Mouse (Mus musculus) forebrain, embryonic 16.5 days (tissue): Measurements from ENCODE around the gene Itpr2. TPM values are rescaled to one million over a fixed set of nuclear protein-coding genes. Genes with fewer than 3 reads are reported as not detected.

Experiments
- ATAC-seq: fragments of 200-750 bp; cut with Nextera tagmentation; 2 replicates; pipeline ENCODE4 v1.8.0; 2017; ENCODE audit warnings: mild to moderate bottlenecking, moderate library complexity
- H3K27ac ChIP-seq: fragments of 300-500 bp; sonication (generic); 2 replicates; pipeline ENCODE4 v1.5.1; 2014; ENCODE audit warnings: low read length, control low read depth
- H3K27me3 ChIP-seq: fragments of 300-500 bp; sonication (generic); replicated peaks from 2 replicates; pipeline ENCODE4 v1.6.1; 2014; ENCODE audit warnings: low read length; ENCODE audit not compliant: control insufficient read depth, insufficient read depth
- H3K36me3 ChIP-seq: fragments of 300-500 bp; sonication (generic); 2 replicates; pipeline ENCODE4 v1.6.1; 2014; ENCODE audit not compliant: control insufficient read depth, insufficient read depth
- H3K4me1 ChIP-seq: fragments of 300-500 bp; sonication (generic); replicated peaks from 2 replicates; pipeline ENCODE4 v1.6.1; 2014; ENCODE audit warnings: low read length; ENCODE audit not compliant: control insufficient read depth, insufficient read depth
- H3K4me2 ChIP-seq: fragments of 300-500 bp; sonication (generic); 2 replicates; pipeline ENCODE4 v1.6.1; 2014; ENCODE audit warnings: mild to moderate bottlenecking, low read length, control low read depth
- H3K4me3 ChIP-seq: fragments of 300-500 bp; sonication (generic); replicated peaks from 2 replicates; pipeline ENCODE4 v1.5.1; 2014; ENCODE audit warnings: mild to moderate bottlenecking, low read length, control low read depth
- H3K9ac ChIP-seq: fragments of 300-500 bp; sonication (generic); replicated peaks from 2 replicates; pipeline ENCODE4 v1.6.1; 2014; ENCODE audit warnings: low read depth, low read length, control low read depth
- H3K9me3 ChIP-seq: fragments of 300-500 bp; sonication (generic); 2 replicates; pipeline ENCODE4 v1.6.1; 2016; ENCODE audit warnings: low read length; ENCODE audit not compliant: control insufficient read depth
- WGBS: fragments of 180-500 bp; shearing (Covaris S2); extraction: QIAGEN DNeasy Blood & Tissue Kit; methylation state at CpG from one replicate; pipeline ENCODE4 v1.1.7; 2014; 5-methylcytosine and 5-hydroxymethylcytosine counted together
- polyA plus RNA-seq: library from polyadenylated mRNA; unstranded; fragments of >200 nt; fragmentation: Nextera tagmentation; extraction: Ambion mirVana; gene quantifications from 2 replicates; pipeline ENCODE4 v1.2.1, GENCODE M21; 2015

The Itpr2 gene
- polyA plus RNA-seq, 1 experiment from 2014 or later = 4.7 TPM

DNA sequence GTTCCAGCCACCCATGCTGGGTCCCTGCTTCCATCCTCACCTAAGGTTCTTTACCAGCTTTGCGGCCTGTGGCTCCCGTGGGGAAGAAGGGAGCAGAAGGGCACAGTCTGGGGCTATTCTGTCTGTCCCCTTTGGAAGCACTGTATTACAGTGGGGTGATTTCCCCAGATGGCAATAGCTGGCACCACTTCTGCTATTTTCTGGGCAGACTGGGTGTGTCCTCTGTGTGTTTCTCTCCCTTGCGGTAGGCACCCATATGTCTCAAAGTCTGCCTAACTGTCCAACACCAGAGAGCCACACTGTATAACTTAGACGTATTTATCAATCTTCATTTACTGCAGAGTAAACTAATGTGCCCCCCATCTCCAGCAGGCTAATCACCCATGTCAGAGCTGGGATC is 388.9 kb downstream of the Itpr2 start:
- peak; percentile 72 for ATAC-seq
- no peak overlapping the region for H3K9ac ChIP-seq
- H3K27ac ChIP-seq = no peak overlapping the region
- no peaks in the 10 kb centered on the region for H3K27me3 ChIP-seq
- H3K4me1 ChIP-seq = peaks cover 19% of the 10 kb centered on the region
- H3K4me2 ChIP-seq = no peak overlapping the region
- no peak overlapping the region for H3K4me3 ChIP-seq
- WGBS = 65% methylated on average over 4 of the region's 4 CpGs
- H3K9me3 ChIP-seq = no peaks in the 10 kb centered on the region
- no peaks in the 10 kb centered on the region for H3K36me3 ChIP-seq

GRCm38 (mm10) chr6:146112211-146112610 is 389.8 kb downstream of the Itpr2 start:
- Histone ChIP-seq H3K36me3 (no peaks in the 10 kb centered on the region), H3K4me1 (peaks cover 19% of the 10 kb centered on the region), H3K4me2 (no peak overlapping the region), H3K27me3 (no peaks in the 10 kb centered on the region), H3K9ac (no peak overlapping the region), H3K9me3 (no peaks in the 10 kb centered on the region), H3K4me3 (no peak overlapping the region), H3K27ac (no peak overlapping the region)
- no peak for ATAC-seq
- WGBS = 55% methylated on average over 7 of the region's 7 CpGs

- no peak overlapping the region for H3K9ac ChIP-seq
- H3K27ac ChIP-seq = no peak overlapping the region
- no peaks in the 10 kb centered on the region for H3K36me3 ChIP-seq
- H3K4me1 ChIP-seq = peaks cover 19% of the 10 kb centered on the region
- H3K4me3 ChIP-seq = no peak overlapping the region
- no peaks in the 10 kb centered on the region for H3K9me3 ChIP-seq
- no peaks in the 10 kb centered on the region for H3K27me3 ChIP-seq
- H3K4me2 ChIP-seq = no peak overlapping the region
- 66% methylated on average over 6 of the region's 6 CpGs for WGBS
- ATAC-seq = no peak
Measured at GRCm38 (mm10) chr6:146111781-146112180, 390.2 kb downstream of the Itpr2 start.

DNA sequence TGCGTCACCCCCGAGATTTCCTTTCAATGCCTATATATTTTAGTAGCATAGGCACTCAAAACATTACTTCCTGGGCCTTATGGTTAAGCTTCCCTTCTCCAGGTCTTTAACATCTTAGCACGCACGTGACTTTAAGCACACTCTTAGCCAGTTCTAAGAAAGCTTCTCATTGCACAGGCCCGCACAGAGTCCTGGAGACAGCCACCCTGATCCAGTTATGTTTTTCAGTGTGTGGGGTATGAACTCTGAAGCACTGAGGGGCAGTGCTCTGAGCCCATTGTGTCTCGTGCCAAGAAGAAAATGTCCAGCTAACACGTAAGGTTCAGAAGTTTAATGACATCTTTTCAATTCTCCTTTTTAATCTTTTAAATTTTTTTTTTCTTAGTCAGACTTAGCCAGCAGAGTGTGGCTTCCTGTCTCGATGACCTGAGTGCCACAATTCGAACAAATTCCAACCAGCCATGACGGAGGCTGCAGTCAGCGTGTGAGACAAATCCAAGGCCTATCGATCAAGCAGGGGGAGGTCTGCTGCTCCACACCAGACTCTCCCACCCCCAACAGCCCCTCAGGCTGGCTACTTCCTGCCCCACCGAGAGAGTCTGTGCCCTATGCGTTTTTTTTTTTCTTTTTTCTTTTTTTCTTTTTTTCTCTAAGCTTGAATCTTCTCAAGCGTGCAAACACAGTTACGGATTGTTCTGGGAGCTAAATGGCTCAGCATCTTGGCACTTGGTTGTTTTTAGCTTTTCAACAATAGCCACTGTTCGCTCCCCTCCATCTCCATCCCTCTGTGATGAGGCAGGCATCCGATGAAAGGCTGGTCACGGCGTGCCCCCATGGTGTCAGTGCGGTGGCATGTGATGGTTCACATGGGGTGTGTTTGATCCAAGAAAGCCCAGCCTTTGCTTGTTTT is 390.9 kb downstream of the Itpr2 start:
- H3K4me3 ChIP-seq = no peak overlapping the region
- 33% methylated on average over 21 of the region's 21 CpGs for WGBS
- no peaks in the 10 kb centered on the region for H3K27me3 ChIP-seq
- peak; percentile 21; the same call in 1 of the 2 replicates for ATAC-seq
- no peak overlapping the region for H3K9ac ChIP-seq
- no peak overlapping the region for H3K27ac ChIP-seq
- H3K4me1 ChIP-seq = peaks cover 19% of the 10 kb centered on the region
- no peak overlapping the region for H3K4me2 ChIP-seq
- H3K36me3 ChIP-seq = no peaks in the 10 kb centered on the region
- no peaks in the 10 kb centered on the region for H3K9me3 ChIP-seq

GRCm38 (mm10) chr6:146110425-146110824 is 391.6 kb downstream of the Itpr2 start:
- 61% methylated on average over 4 of the region's 4 CpGs for WGBS
- no peak for ATAC-seq
- Histone ChIP-seq H3K9ac (no peak overlapping the region), H3K4me1 (peaks cover 19% of the 10 kb centered on the region), H3K4me2 (no peak overlapping the region), H3K9me3 (no peaks in the 10 kb centered on the region), H3K27ac (no peak overlapping the region), H3K4me3 (no peak overlapping the region), H3K36me3 (no peaks in the 10 kb centered on the region), H3K27me3 (no peaks in the 10 kb centered on the region)

DNA sequence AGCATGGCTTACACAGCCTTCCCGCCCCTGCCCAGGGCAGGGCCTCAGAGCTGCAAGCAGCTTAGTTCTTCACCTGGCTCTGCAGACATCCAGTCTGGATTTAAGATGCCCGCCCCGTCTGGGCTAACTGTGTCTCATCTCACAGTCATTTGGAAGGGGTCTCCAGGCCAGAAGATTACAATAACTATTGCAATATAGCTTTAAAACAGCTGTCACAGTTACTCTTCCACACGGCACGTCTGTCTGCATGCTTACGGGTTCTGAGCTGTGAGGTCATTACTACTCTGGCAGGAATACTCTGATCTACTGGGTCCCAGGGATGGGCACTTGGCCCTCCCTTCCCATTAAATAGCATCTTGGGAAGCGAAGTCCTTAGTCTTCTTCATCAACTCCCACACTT is 393.3 kb downstream of the Itpr2 start:
- Histone ChIP-seq H3K9ac (no peak overlapping the region), H3K27me3 (no peaks in the 10 kb centered on the region), H3K4me3 (no peak overlapping the region), H3K36me3 (no peaks in the 10 kb centered on the region), H3K4me1 (peaks cover 13% of the 10 kb centered on the region), H3K4me2 (no peak overlapping the region), H3K27ac (no peak overlapping the region), H3K9me3 (no peaks in the 10 kb centered on the region)
- ATAC-seq = no peak
- 80% methylated on average over 7 of the region's 7 CpGs for WGBS

DNA sequence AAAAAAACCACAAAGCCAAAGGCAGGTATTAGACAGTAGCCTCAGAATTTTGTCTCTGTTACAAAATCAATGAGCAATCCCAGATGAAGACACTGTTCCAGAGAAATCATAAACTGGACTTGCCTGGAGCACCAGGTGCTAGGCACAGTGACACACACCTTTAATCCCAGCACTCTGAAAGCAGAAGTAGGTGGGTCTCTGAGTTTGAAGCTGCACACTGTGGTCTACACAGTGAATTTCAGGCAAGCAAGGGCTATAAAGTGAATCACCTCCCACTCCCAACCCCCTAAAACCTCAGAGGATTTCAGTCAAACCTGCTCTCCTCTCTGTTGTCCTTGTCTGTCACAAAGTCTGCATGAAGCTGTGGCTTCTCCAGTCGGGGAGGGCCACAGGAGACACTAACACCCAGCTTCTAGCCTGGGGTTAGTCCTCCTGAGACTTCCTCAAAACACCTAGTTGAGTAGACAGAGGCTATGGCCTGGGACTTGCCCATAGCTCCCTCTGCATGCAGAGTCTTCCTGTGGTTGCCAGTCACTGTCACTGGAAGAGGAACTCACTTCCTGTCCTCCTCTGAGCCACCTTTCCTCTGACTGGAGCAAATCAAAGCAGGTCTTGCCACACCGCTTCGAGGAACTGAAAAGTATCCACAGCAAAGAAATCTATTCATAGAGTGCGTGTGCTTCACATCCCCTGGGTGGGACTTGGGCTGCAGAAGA is 394.7 kb downstream of the Itpr2 start:
- no peaks in the 10 kb centered on the region for H3K36me3 ChIP-seq
- no peak overlapping the region for H3K4me3 ChIP-seq
- no peak overlapping the region for H3K4me2 ChIP-seq
- H3K27me3 ChIP-seq = no peaks in the 10 kb centered on the region
- no peak overlapping the region for H3K27ac ChIP-seq
- peaks cover 6% of the 10 kb centered on the region for H3K4me1 ChIP-seq
- WGBS = 77% methylated on average over 4 of the region's 4 CpGs
- H3K9me3 ChIP-seq = no peaks in the 10 kb centered on the region
- no peak for ATAC-seq
- H3K9ac ChIP-seq = no peak overlapping the region

- Histone ChIP-seq H3K27ac (no peak overlapping the region), H3K4me3 (no peak overlapping the region), H3K36me3 (no peaks in the 10 kb centered on the region), H3K4me2 (no peak overlapping the region), H3K9me3 (no peaks in the 10 kb centered on the region), H3K27me3 (no peaks in the 10 kb centered on the region), H3K4me1 (peaks cover 9% of the 10 kb centered on the region; the same call in 1 of the 2 replicates), H3K9ac (no peak overlapping the region)
- 73% methylated on average over 15 of the region's 15 CpGs for WGBS
- no peak for ATAC-seq
Measured at GRCm38 (mm10) chr6:146083056-146083961, 418.7 kb downstream of the Itpr2 start.

GRCm38 (mm10) chr6:146082476-146082875 is 419.5 kb downstream of the Itpr2 start:
- peaks cover 9% of the 10 kb centered on the region; the same call in 1 of the 2 replicates for H3K4me1 ChIP-seq
- no peaks in the 10 kb centered on the region for H3K27me3 ChIP-seq
- WGBS = 93% methylated on average over 9 of the region's 9 CpGs
- no peaks in the 10 kb centered on the region for H3K36me3 ChIP-seq
- H3K27ac ChIP-seq = no peak overlapping the region
- no peak for ATAC-seq
- no peak overlapping the region for H3K4me2 ChIP-seq
- H3K4me3 ChIP-seq = no peak overlapping the region
- H3K9me3 ChIP-seq = no peaks in the 10 kb centered on the region
- no peak overlapping the region for H3K9ac ChIP-seq
